Mouse (Mus musculus): ENCODE measurements at regions not wholly inside any gene's neighbourhood (a gene's known extent, or its start where the extent isn't known, plus 50 kb on each side); places are given as distances from the start of the nearest gene placed in this dataset.

GRCm38 (mm10) chr3:157699961-157700360 is 133.3 kb downstream of the Ptger3 start:
- Histone ChIP-seq H3K27me3 (replicated peaks) (no peaks in the 10 kb centered on the region), H3K36me3 (no peaks in the 10 kb centered on the region), H3K27ac (ENCODE audit: poor library complexity, severe bottlenecking) (no peak overlapping the region), H3K4me3 (no peak overlapping the region), H3K9ac (no peak overlapping the region), H3K9me3 (replicated peaks) (no peaks in the 10 kb centered on the region), H3K4me1 (replicated peaks) (no peaks in the 10 kb centered on the region), H3K4me2 (no peak overlapping the region)
- no peak for ATAC-seq (ENCODE audit: insufficient number of reproducible peaks, low FRiP score)

GRCm38 (mm10) chr3:157698529-157698928 is 131.8 kb downstream of the Ptger3 start:
- no peak overlapping the region for H3K4me2 ChIP-seq
- H3K27ac ChIP-seq (ENCODE audit: poor library complexity, severe bottlenecking): no peak overlapping the region
- 77% methylated on average over 5 of the region's 5 CpGs for WGBS
- H3K4me1 ChIP-seq (replicated peaks): no peaks in the 10 kb centered on the region
- H3K9ac ChIP-seq: no peak overlapping the region
- no peaks in the 10 kb centered on the region for H3K27me3 ChIP-seq (replicated peaks)
- H3K9me3 ChIP-seq (replicated peaks): no peaks in the 10 kb centered on the region
- no peaks in the 10 kb centered on the region for H3K36me3 ChIP-seq
- ATAC-seq (ENCODE audit: insufficient number of reproducible peaks, low FRiP score): no peak
- H3K4me3 ChIP-seq: no peak overlapping the region

- Histone ChIP-seq H3K4me3 (no peak overlapping the region), H3K4me1 (replicated peaks) (no peaks in the 10 kb centered on the region), H3K9ac (no peak overlapping the region), H3K4me2 (no peak overlapping the region), H3K27me3 (replicated peaks) (no peaks in the 10 kb centered on the region), H3K36me3 (no peaks in the 10 kb centered on the region), H3K27ac (ENCODE audit: poor library complexity, severe bottlenecking) (no peak overlapping the region), H3K9me3 (replicated peaks) (no peaks in the 10 kb centered on the region)
- ATAC-seq (ENCODE audit: insufficient number of reproducible peaks, low FRiP score): no peak
- 72% methylated on average over 19 of the region's 19 CpGs for WGBS
These were observed 128.7 kb downstream of the Ptger3 start for GRCm38 (mm10) chr3:157695128-157696075.
